Mouse (Mus musculus): Measurements from ENCODE around the gene Rps10. TPM values are rescaled to one million over a fixed set of nuclear protein-coding genes. Genes with fewer than 3 reads are reported as not detected.

Rps10 gene
- polyA plus RNA-seq, 1 experiment: not detected

- WGBS: 79% methylated on average over 12 of the region's 12 CpGs
- TF ChIP-seq POLR2A (IDR thresholded peaks at IDR 0.05; ENCODE audit: insufficient read depth, low read depth, low read length) (no peak), CTCF (IDR thresholded peaks at IDR 0.05; ENCODE audit: insufficient read depth, low read depth, low read length) (no peak)
- H3K4me1 ChIP-seq (ENCODE audit: control insufficient read depth, insufficient read depth, low read length): peaks cover 52% of the 10 kb centered on the region
- no peak overlapping the region for H3K27ac ChIP-seq (ENCODE audit: insufficient read depth, low read depth, low read length)
- H3K4me3 ChIP-seq (ENCODE audit: insufficient read depth, low read depth, low read length): no peak overlapping the region
Observed at GRCm38 (mm10) chr17:27591826-27592564, 44.5 kb downstream of the Rps10 start.

GRCm38 (mm10) chr17:27588231-27588630 is 48.2 kb downstream of the Rps10 start:
- H3K4me3 ChIP-seq (ENCODE audit: insufficient read depth, low read depth, low read length): no peak overlapping the region
- no peak overlapping the region for H3K27ac ChIP-seq (ENCODE audit: insufficient read depth, low read depth, low read length)
- TF ChIP-seq POLR2A (IDR thresholded peaks at IDR 0.05; ENCODE audit: insufficient read depth, low read depth, low read length) (no peak), CTCF (IDR thresholded peaks at IDR 0.05; ENCODE audit: insufficient read depth, low read depth, low read length) (no peak)
- peaks cover 40% of the 10 kb centered on the region for H3K4me1 ChIP-seq (ENCODE audit: control insufficient read depth, insufficient read depth, low read length)
- 70% methylated on average over 8 of the region's 8 CpGs for WGBS

- H3K27ac ChIP-seq (ENCODE audit: insufficient read depth, low read depth, low read length): 0 out of 2 replicates have a peak overlapping the region, but pooled peaks have one; percentile 3
- no peak for TF ChIP-seq POLR2A (IDR thresholded peaks at IDR 0.05; ENCODE audit: insufficient read depth, low read depth, low read length)
- TF ChIP-seq CTCF (IDR thresholded peaks at IDR 0.05; ENCODE audit: insufficient read depth, low read depth, low read length): no peak
- WGBS: 46% methylated on average over 12 of the region's 12 CpGs
Observed at GRCm38 (mm10) chr17:27587252-27587651, 49.2 kb downstream of the Rps10 start.

GRCm38 (mm10) chr17:27586661-27587060 is 49.8 kb downstream of the Rps10 start:
- 54% methylated on average over 9 of the region's 9 CpGs for WGBS
- TF ChIP-seq POLR2A (IDR thresholded peaks at IDR 0.05; ENCODE audit: insufficient read depth, low read depth, low read length): no peak
- no peak for TF ChIP-seq CTCF (IDR thresholded peaks at IDR 0.05; ENCODE audit: insufficient read depth, low read depth, low read length)

More at GRCm38 (mm10) chr17:27587252-27587651, 49.2 kb downstream of the Rps10 start:
- H3K4me3 ChIP-seq (ENCODE audit: insufficient read depth, low read depth, low read length): no peak overlapping the region
- H3K4me1 ChIP-seq (ENCODE audit: control insufficient read depth, insufficient read depth, low read length): peaks cover 35% of the 10 kb centered on the region

DNA sequence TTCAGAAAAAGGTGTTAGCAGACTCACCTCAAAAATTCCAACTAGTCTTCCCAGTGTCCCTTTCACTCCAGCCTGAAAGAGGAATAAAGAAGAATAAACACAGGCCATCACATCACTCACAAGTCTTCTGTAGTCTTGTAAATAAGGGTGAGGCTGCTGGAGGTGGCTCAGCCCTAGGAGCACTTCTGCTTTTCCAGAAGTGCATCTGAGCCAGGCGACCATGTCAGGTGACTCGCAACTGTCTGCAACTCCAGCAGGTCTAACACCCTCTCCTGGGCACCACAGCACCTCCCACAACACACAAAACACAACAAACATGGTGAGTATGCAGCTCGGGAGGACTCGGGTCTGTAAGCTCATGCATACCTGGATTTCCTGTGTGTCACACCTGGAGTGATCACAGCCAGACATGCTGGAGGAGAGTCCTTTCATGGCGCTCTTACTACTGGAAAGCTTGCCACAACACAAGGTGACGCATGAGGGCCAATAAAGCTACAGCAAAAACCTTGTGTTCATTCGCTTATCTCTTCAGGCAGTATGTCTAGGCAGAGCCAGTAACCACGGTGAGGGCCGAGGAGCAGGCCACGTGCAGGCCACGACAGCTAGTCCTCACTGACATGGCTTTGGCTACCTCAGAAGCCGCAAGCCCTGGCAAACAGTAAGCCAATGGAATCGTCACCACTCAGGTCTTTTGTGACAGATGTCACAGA is 53.1 kb downstream of the Rps10 start:
- no peak for TF ChIP-seq CTCF (IDR thresholded peaks at IDR 0.05; ENCODE audit: insufficient read depth, low read depth, low read length)
- TF ChIP-seq POLR2A (IDR thresholded peaks at IDR 0.05; ENCODE audit: insufficient read depth, low read depth, low read length): no peak
- H3K4me1 ChIP-seq (ENCODE audit: control insufficient read depth, insufficient read depth, low read length): peaks cover 26% of the 10 kb centered on the region
- WGBS: 82% methylated on average over 13 of the region's 13 CpGs
- H3K27ac ChIP-seq (ENCODE audit: insufficient read depth, low read depth, low read length): no peak overlapping the region
- H3K4me3 ChIP-seq (ENCODE audit: insufficient read depth, low read depth, low read length): no peak overlapping the region

More at GRCm38 (mm10) chr17:27586661-27587060, 49.8 kb downstream of the Rps10 start:
- no peak overlapping the region for H3K27ac ChIP-seq (ENCODE audit: insufficient read depth, low read depth, low read length)
- peaks cover 32% of the 10 kb centered on the region for H3K4me1 ChIP-seq (ENCODE audit: control insufficient read depth, insufficient read depth, low read length)
- no peak overlapping the region for H3K4me3 ChIP-seq (ENCODE audit: insufficient read depth, low read depth, low read length)

Other genes starting within 250 kb of the Rps10 start
- not detected in 2 replicates for gene Grm4, start 115.3 kb downstream of the Rps10 start, polyA plus RNA-seq (2012; ENCODE audit: insufficient read depth, insufficient read length, low replicate concordance, missing spikeins)
- gene Hmga1, start 80.2 kb downstream of the Rps10 start, polyA plus RNA-seq (2012; ENCODE audit: insufficient read depth, insufficient read length, low replicate concordance, missing spikeins): not detected in 2 replicates
- gene AI413582, start 70.9 kb downstream of the Rps10 start, polyA plus RNA-seq (2012; ENCODE audit: insufficient read depth, insufficient read length, low replicate concordance, missing spikeins): not detected in 2 replicates
- gene Nudt3, start 13.2 kb downstream of the Rps10 start, polyA plus RNA-seq (2012; ENCODE audit: insufficient read depth, insufficient read length, low replicate concordance, missing spikeins): 554 TPM in 1 of 2 replicates, not detected in the other
- gene RPS10-NUDT3, start 1.4 kb downstream of the Rps10 start, polyA plus RNA-seq (2012; ENCODE audit: insufficient read depth, insufficient read length, low replicate concordance, missing spikeins): not detected in 2 replicates
- gene Pacsin1, start 18.8 kb upstream of the Rps10 start, polyA plus RNA-seq (2012; ENCODE audit: insufficient read depth, insufficient read length, low replicate concordance, missing spikeins): 329 TPM in 1 of 2 replicates, not detected in the other
- not detected in 2 replicates for gene Spdef, start 92.3 kb upstream of the Rps10 start, polyA plus RNA-seq (2012; ENCODE audit: insufficient read depth, insufficient read length, low replicate concordance, missing spikeins)
- 114 TPM in 1 of 2 replicates, not detected in the other for gene D17Wsu92e, start 184.0 kb upstream of the Rps10 start, polyA plus RNA-seq (2012; ENCODE audit: insufficient read depth, insufficient read length, low replicate concordance, missing spikeins)
- gene Snrpc, start 201.5 kb upstream of the Rps10 start, polyA plus RNA-seq (2012; ENCODE audit: insufficient read depth, insufficient read length, low replicate concordance, missing spikeins): not detected in 2 replicates
- not detected in 2 replicates for gene Uhrf1bp1, start 219.8 kb upstream of the Rps10 start, polyA plus RNA-seq (2012; ENCODE audit: insufficient read depth, insufficient read length, low replicate concordance, missing spikeins)

All from olfactory bulb, adult 2 months (tissue).